Mouse (Mus musculus): Measurements from ENCODE around the gene Chic2.

DNA sequence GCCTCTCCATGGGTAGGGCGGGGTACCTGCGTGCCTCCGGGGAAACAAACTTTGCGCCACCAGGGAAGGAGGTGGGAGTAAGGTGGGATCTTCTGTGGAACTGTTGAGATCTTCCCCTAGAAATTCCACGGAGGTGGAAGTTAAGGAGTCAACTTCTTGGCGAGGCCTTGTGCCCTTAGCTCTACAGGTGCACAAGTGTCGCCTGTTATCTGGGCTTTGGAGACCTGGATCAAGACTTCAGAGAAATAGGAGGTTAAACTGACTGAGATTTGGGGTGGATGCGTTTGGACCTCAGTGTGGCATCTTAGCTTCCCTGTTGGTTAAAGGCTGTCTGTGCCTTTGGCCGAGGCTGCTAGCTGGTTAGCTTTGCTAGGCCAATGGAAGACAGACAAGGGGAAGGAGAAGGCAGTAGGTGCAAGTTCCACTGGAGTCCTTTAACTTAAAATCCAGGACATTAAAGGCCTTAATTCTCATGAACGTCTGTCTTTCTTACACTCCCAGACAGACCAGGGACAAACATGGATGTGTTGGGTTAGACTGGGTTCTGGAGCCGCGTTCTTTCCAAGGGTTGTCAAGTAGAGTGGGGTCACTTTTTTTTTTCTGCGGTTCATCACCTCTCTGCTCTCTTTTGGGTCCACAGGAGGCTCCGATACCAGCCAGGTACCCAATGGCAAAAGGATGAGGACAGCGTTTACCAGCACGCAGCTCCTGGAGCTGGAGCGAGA, 31.9 kb upstream of the Chic2 start:
- TF ChIP-seq CTCF (IDR thresholded peaks at IDR 0.05; ENCODE audit: low read depth) (no peak), EP300 (optimal IDR thresholded peaks at IDR 0.05) (no peak)
